Mouse (Mus musculus): ENCODE measurements around the gene Ankrd54.

GRCm38 (mm10) chr15:79093083-79093839 lies 30.6 kb upstream of the Ankrd54 start:
- TF ChIP-seq POLR2A (IDR thresholded peaks at IDR 0.05; ENCODE audit: insufficient read depth, low read depth, low read length) (no peak), CTCF (IDR thresholded peaks at IDR 0.05; ENCODE audit: insufficient read depth, low read depth, low read length) (no peak)
